Mouse (Mus musculus) thymus, adult 2 months (tissue): Measurements from ENCODE around the gene Lrrc61.

Source experiments
- CTCF ChIP-seq: fragments of 200-500 bp; IDR thresholded peaks from 2 replicates; pipeline ENCODE4 v1.5.1; 2012; ENCODE audit warnings: mild to moderate bottlenecking, control low read depth, low read length, moderate library complexity, borderline replicate concordance; ENCODE audit not compliant: control insufficient read depth, poor library complexity, insufficient read depth; ENCODE audit errors: extremely low read depth
- POLR2A ChIP-seq: fragments of 200-500 bp; IDR thresholded peaks from 2 replicates; pipeline ENCODE4 v1.6.1; 2012; ENCODE audit warnings: mild to moderate bottlenecking, low read length, control low read depth, moderate library complexity; ENCODE audit not compliant: control insufficient read depth, poor library complexity, insufficient read depth; ENCODE audit errors: extremely low read depth

GRCm38 (mm10) chr6:48614756-48615155 lies 60.2 kb downstream of the Lrrc61 start:
- TF ChIP-seq CTCF (no peak), POLR2A (no peak)
